In the genomic region with DNA sequence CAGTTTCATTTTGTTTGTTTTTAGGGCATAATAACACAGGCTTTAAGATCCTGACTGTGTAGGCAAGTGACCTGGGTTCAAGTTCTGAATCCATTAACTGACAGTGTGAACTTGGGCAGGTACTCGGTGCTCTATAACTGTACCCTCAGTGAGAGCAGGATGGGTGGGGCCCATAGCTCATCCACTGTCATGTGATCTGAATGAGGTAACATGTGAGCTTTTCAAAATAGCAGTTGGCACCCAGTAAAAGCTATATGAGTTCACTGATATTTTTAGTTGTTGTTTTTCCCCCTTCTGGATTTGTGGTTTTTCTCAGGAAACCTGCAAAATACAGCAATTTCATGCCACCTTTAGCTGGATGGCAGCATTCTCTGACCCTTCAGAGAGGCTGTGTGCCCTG, we compare ENCODE assay signal across 43 mouse cellular contexts. TPM values are rescaled to one million over a fixed set of nuclear protein-coding genes. Genes with fewer than 3 reads are reported as not detected.
DNase-seq lines count a peak whose midpoint lies in the region; ATAC-seq and TF ChIP-seq lines count a peak whose summit lies in the region.
"Had no signal": no experiment of that assay in that cellular context is flagged by ENCODE, and none has a peak within 500 bp of the region (broad histone marks: within the 10 kb centered on the region; RNA-seq: fewer than 3 reads in every experiment).

No protein-coding gene starts in this region.

- H3K4me2 ChIP-seq in forebrain, postnatal 0 days (ENCODE audit: low read depth) = no peak overlapping the region
- H3K4me2 ChIP-seq in forebrain, embryonic 11.5 days (ENCODE audit: low read depth, low read length, severe bottlenecking) = no peak overlapping the region
- H3K4me2 ChIP-seq: forebrain, embryonic 12.5 days; heart, embryonic 13.5 days; hindbrain, embryonic 15.5 days; neural tube, embryonic 13.5 days; stomach, embryonic 15.5 days had no signal

- H3K9me3 ChIP-seq in forebrain, postnatal 0 days (ENCODE audit: low read length) = no peaks in the 10 kb centered on the region
- no peaks in the 10 kb centered on the region for H3K9me3 ChIP-seq in forebrain, embryonic 11.5 days (ENCODE audit: control insufficient read depth, low read length)
- H3K9me3 ChIP-seq: forebrain, embryonic 12.5 days; hindbrain, embryonic 15.5 days; stomach, embryonic 15.5 days had no signal

- no peak overlapping the region for H3K27ac ChIP-seq in forebrain, postnatal 0 days (ENCODE audit: low read depth, low read length)
- no peak overlapping the region for H3K27ac ChIP-seq in forebrain, embryonic 11.5 days (ENCODE audit: low read depth, low read length)
- H3K27ac ChIP-seq: forebrain, embryonic 12.5 days; heart, embryonic 13.5 days; hindbrain, embryonic 10.5 days; hindbrain, embryonic 15.5 days; liver, embryonic 14.5 days; macrophage; neural tube, embryonic 13.5 days; stomach, embryonic 15.5 days had no signal

- DNase-seq in forebrain, postnatal 0 days = no peak
- no peak for DNase-seq in forebrain, embryonic 11.5 days (ENCODE audit: low spot score)
- DNase-seq in 416B (ENCODE audit: low read depth) = peak; percentile 4
- DNase-seq in brain, adult 2 months (ENCODE audit: low read depth, low spot score) = peak; percentile 50
- peak; percentile 13 for DNase-seq in naive thymus-derived CD4-positive, alpha-beta T cell, adult 2 months (ENCODE audit: low read depth)
- DNase-seq in cerebellum, adult 9-10 months = no peak
- DNase-seq in yolk sac, embryonic 10.5 days (ENCODE audit: low spot score) = no peak
- DNase-seq: adrenal gland, postnatal 10 days; cerebellum, adult 11-12 months; cerebellum, postnatal 10 days; heart, postnatal 10 days; kidney, adult 18-20 months; kidney, postnatal 36 days; layer of hippocampus, postnatal 36 days; liver; lung, adult 2 months; lung, postnatal 10 days; retina, postnatal 1 day; right cerebral cortex, postnatal 14 days; thymus, postnatal 14 days had no signal

- WGBS in forebrain, postnatal 0 days = 85% methylated on average over 1 of the region's 1 CpGs
- 89% methylated on average over 1 of the region's 1 CpGs for WGBS in forebrain, embryonic 11.5 days

- H3K36me3 ChIP-seq in forebrain, postnatal 0 days (ENCODE audit: insufficient read depth) = no peaks in the 10 kb centered on the region; the same call in 1 of the 2 replicates
- no peaks in the 10 kb centered on the region for H3K36me3 ChIP-seq in forebrain, embryonic 11.5 days (ENCODE audit: control insufficient read depth, insufficient read depth, low read length)
- H3K36me3 ChIP-seq: forebrain, embryonic 12.5 days; heart, embryonic 13.5 days; hindbrain, embryonic 10.5 days; hindbrain, embryonic 15.5 days; neural tube, embryonic 13.5 days; stomach, embryonic 15.5 days had no signal

- no peaks in the 10 kb centered on the region for H3K4me1 ChIP-seq in forebrain, postnatal 0 days (ENCODE audit: insufficient read depth)
- H3K4me1 ChIP-seq in forebrain, embryonic 11.5 days (replicated peaks; ENCODE audit: control insufficient read depth, insufficient read depth, low read length) = no peaks in the 10 kb centered on the region
- H3K4me1 ChIP-seq: forebrain, embryonic 12.5 days; heart, embryonic 13.5 days; hindbrain, embryonic 10.5 days; hindbrain, embryonic 15.5 days; neural tube, embryonic 13.5 days; stomach, embryonic 15.5 days had no signal

- peak; percentile 25; the same call in 1 of the 2 replicates for ATAC-seq in forebrain, postnatal 0 days
- ATAC-seq in forebrain, embryonic 11.5 days (replicated peaks; ENCODE audit: low FRiP score) = no peak
- ATAC-seq: midbrain, embryonic 16.5 days had no signal

- H3K9ac ChIP-seq in forebrain, postnatal 0 days = no peak overlapping the region
- H3K9ac ChIP-seq in forebrain, embryonic 11.5 days (ENCODE audit: low read length) = no peak overlapping the region
- H3K9ac ChIP-seq: forebrain, embryonic 12.5 days; heart, embryonic 13.5 days; hindbrain, embryonic 15.5 days; liver, embryonic 14.5 days; neural tube, embryonic 13.5 days; stomach, embryonic 15.5 days had no signal

- H3K27me3 ChIP-seq in forebrain, postnatal 0 days (ENCODE audit: insufficient read depth, low read length) = no peaks in the 10 kb centered on the region
- no peaks in the 10 kb centered on the region for H3K27me3 ChIP-seq in forebrain, embryonic 11.5 days (ENCODE audit: control insufficient read depth, insufficient read depth, low read length)
- H3K27me3 ChIP-seq: CH12.LX; forebrain, embryonic 12.5 days; heart, embryonic 13.5 days; hindbrain, embryonic 15.5 days; neural tube, embryonic 13.5 days; stomach, embryonic 15.5 days had no signal

- no peak overlapping the region for H3K4me3 ChIP-seq in forebrain, postnatal 0 days (ENCODE audit: low read depth, low read length)
- H3K4me3 ChIP-seq in forebrain, embryonic 11.5 days (ENCODE audit: low read depth, low read length) = no peak overlapping the region
- H3K4me3 ChIP-seq: erythroblast, embryonic 14.5 days; forebrain, embryonic 12.5 days; heart, embryonic 13.5 days; hindbrain, embryonic 10.5 days; hindbrain, embryonic 15.5 days; neural tube, embryonic 13.5 days; stomach, embryonic 15.5 days had no signal

- no peak for TF ChIP-seq CTCF in forebrain, postnatal 0 days (IDR thresholded peaks at IDR 0.05; ENCODE audit: low read depth)

RNA-seq across cellular contexts. Expression of a gene that starts 44.7 kb away (rescaled TPM):
- total RNA-seq in forebrain, postnatal 0 days (2014; rRNA removed) = not detected in 2 replicates
- polyA plus RNA-seq in forebrain, postnatal 0 days (2015; fragmentation: Nextera tagmentation; extraction: Ambion mirVana) = 0.13 TPM in 1 of 2 replicates, not detected in the other
- polyA plus RNA-seq in forebrain, embryonic 11.5 days (2014; fragmentation: Nextera tagmentation; extraction: Ambion mirVana) = not detected in 2 replicates
- total RNA-seq: adrenal gland, postnatal 10 days; CH12.LX; gastrocnemius, adult 8-10 months; heart, adult 8-10 months; heart, postnatal 10 days; layer of hippocampus, adult 8-10 months; layer of hippocampus, postnatal 36 days; left cerebral cortex, postnatal 14 days had no signal
- polyA plus RNA-seq: erythroblast, embryonic 14.5 days; forebrain, embryonic 12.5 days; limb, embryonic 11.5 days; macrophage; midbrain, embryonic 16.5 days had no signal

RNA-seq across cellular contexts. Expression of a gene that starts 51.5 kb away (rescaled TPM):
- not detected in 2 replicates for total RNA-seq in forebrain, postnatal 0 days (2014; rRNA removed)
- not detected in 2 replicates for polyA plus RNA-seq in forebrain, postnatal 0 days (2015; fragmentation: Nextera tagmentation; extraction: Ambion mirVana)
- not detected in 2 replicates for polyA plus RNA-seq in forebrain, embryonic 11.5 days (2014; fragmentation: Nextera tagmentation; extraction: Ambion mirVana)
- total RNA-seq: adrenal gland, postnatal 10 days; CH12.LX; ES-E14; gastrocnemius, adult 8-10 months; heart, adult 8-10 months; heart, postnatal 10 days; layer of hippocampus, adult 8-10 months; layer of hippocampus, postnatal 36 days; left cerebral cortex, postnatal 14 days had no signal
- polyA plus RNA-seq: cortical plate, adult 2 months; embryonic facial prominence, embryonic 14.5 days; erythroblast, embryonic 14.5 days; forebrain, embryonic 12.5 days; gonadal fat pad, adult 2 months; heart, embryonic 13.5 days; hindbrain, embryonic 10.5 days; hindbrain, embryonic 15.5 days; intestine, embryonic 14.5 days; kidney, embryonic 16.5 days; limb, embryonic 11.5 days; liver, embryonic 14.5 days; lung, adult 2 months; macrophage; midbrain, embryonic 16.5 days; neural tube, embryonic 13.5 days; small intestine, adult 2 months; stomach, embryonic 15.5 days had no signal

Comparison
In these comparisons a context has a peak if more than half of its experiments do, and no peak if none do; other contexts are left out.
1. DNase-seq: peak in 416B (single experiment), brain, adult 2 months (single experiment) and naive thymus-derived CD4-positive, alpha-beta T cell, adult 2 months (single experiment); none in forebrain, postnatal 0 days (single experiment), forebrain, embryonic 11.5 days (single experiment), cerebellum, adult 9-10 months (single experiment) and yolk sac, embryonic 10.5 days (single experiment).